Mouse (Mus musculus): Measurements from ENCODE around the gene Fam149a.
"Not testable (repeated sequence)": the region's sequence is repeated elsewhere in the genome, so short reads cannot be mapped to it uniquely, and the experiment has no call there.

Gene Fam149a

DNA sequence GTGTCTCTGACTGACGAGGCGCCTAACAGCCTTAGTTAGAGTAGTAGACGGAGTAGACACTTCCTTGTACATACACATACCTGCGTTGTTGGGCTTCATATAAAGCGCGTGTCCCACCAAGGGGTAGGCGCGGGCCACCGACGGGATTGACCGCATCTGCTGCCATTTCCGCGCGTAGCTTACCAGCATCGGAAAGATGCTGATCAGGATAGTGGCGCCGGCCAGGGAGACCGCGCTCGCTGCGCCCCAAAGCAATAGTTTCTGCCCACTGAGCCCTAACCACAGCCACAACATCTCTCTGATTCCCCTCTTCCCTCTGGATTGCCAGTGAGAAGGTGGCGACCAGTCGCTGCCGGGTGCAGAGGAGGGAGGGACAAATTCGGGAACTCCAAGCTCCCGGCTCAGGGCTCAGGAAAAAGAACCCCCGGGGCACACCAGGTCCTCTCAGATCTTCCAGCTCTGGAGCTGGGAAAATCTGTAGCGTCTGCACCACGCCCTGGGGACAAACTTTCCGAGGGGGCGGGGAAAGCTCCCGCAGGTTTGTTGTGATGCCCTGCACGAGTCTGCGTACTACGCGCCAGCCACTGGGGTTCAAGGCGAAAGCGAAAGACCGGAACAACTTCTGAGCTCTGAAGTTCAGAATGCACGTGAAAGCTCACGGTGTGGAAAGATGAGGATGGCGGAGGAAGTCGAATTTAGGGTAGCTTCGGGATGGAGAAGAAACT is 49.2 kb downstream of the Fam149a start, which contains the start of gene Cyp4v3:
Gene Cyp4v3, minus strand, starts transcription at position 532 of the 725 bp plus-strand sequence.
- in situ Hi-C loops (cut with MboI, MseI) = no loop called here

- in situ Hi-C loops (cut with MboI, MseI) = no loop called here
Measured at GRCm38 (mm10) chr8:45330856-45331255, 51.2 kb downstream of the Fam149a start.

DNA sequence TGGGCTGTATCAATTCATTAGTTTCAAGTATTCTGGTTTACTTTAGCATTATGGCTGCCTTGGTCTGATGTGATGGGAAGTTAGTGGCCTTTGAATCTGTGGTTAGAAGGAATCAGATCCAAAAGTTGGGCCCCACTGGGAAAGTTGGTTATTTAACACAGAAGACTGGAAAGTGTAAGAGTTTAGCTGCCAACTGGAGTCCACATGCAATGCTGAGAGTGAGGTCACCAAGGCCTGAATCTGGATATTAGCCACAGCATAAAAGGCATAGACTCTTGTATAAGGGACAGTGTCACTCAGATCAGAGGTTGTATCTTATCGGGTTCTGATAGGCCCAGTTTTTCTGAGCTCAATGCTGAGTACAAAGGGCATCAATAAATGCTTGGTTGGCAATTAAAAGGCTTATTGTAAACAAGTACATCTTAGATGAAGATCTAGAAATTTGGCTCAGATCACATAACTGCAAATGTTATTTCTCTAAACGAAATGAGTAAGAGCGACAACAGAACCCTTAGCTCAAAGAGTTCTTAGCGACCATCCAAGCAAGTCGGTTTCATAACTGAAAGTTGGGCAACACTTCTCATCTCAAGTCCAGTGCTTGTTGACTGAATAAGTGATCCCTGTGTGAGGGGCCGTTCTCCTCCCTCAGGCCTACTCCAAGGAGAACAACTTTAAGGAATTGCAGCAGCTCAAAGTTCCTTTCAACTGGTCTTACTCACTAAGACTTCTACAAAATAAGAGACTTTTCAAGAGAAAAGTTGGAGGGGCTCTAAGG is 52.7 kb downstream of the Fam149a start:
- in situ Hi-C loops (cut with MboI, MseI) = no loop called here

DNA sequence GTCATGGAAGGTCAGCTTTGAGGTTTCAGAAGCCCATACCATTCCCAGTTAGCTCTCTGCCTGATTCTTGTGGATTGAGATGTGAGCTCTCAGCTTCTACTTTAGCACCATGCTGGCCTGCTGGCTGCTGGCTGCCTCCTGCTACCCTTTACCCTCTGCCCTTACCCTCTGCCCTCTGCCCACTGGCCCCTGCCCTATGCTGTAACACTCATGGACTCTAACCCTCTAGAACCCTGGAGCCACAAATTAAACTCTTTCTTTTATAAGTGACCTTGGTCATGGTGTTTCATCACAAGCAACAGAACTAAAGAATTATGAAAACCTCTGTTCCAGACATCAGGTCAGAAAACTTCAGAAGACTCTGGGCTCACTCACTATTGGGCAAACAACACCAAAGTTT is 55.0 kb downstream of the Fam149a start:
- in situ Hi-C loops (cut with MboI, MseI) = not testable (repeated sequence)

DNA sequence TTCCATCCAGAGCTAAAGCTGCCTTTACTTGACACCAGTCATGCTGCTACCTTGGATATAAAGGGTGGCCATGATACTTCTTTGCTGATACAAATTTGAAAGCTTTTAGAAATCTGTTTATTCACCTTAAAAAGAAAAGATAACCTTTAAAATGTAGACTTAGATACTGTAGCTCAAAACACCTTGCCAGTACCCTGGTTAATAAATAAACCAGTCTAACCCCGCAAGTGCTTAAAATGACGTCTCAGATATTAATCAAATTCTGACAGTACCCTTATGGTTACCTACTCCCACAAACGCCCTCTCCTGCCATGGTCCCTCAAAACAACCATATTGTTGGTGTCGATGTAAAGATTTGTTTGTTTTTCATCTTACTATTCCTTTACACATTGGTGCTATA is 57.9 kb downstream of the Fam149a start:
- in situ Hi-C loops (cut with MboI, MseI) = no loop called here

GRCm38 (mm10) chr8:45321365-45321764 is 60.7 kb downstream of the Fam149a start:
- in situ Hi-C loops (cut with MboI, MseI) = no loop called here

DNA sequence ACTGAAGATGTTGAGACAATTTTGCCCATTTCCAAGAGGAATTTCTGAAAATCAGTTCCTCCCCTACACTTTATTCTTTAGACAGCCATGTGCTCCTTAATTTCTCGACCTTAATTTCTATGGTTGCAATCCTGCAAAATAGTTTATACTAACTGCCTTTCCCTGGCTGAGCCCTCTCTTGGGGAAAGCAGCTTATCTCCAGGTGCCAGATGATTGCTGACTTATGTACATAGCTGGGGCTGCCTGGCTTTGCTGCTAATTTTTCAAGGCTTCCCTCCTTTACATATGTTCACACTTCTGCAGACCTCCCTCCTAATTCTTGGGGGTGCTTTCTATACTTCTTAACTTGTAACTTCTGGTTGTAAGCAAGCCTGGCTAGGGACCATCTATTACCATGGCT is 61.2 kb downstream of the Fam149a start:
- in situ Hi-C loops (cut with MboI, MseI) = no loop called here

DNA sequence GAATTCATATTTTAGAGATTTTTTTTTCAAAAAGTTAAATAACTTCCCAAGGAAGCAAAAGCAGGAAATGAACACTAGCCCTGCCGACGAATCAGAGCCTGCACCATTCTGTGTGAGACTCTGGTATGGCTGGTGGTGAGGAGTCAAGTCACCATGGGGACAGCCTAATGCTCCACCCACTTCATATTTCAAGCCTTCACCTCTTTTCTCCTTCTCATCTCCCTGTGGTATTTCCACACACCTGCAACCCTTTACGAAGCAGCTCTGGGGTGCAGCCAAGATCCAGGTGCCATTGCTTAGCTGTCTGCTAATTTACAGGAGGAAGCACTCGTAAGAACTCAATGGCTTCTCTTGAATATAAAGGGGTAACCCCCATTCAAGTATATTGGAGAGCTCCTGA is 71.1 kb downstream of the Fam149a start:
- in situ Hi-C loops (cut with MboI, MseI) = no loop called here

GRCm38 (mm10) chr8:45308366-45308765 is 73.7 kb downstream of the Fam149a start, which contains the start of gene Gm45753:
TSS of gene Gm45753 (minus strand) at chr8:45308466.
- in situ Hi-C loops (cut with MboI, MseI) = no loop called here

GRCm38 (mm10) chr8:45305479-45305878 is 76.6 kb downstream of the Fam149a start:
- in situ Hi-C loops (cut with MboI, MseI) = no loop called here

GRCm38 (mm10) chr8:45304354-45304753 is 77.7 kb downstream of the Fam149a start:
- in situ Hi-C loops (cut with MboI, MseI) = no loop called here

- in situ Hi-C loops (cut with MboI, MseI) = no loop called here
Measured at GRCm38 (mm10) chr8:45302390-45302789, 79.7 kb downstream of the Fam149a start.

DNA sequence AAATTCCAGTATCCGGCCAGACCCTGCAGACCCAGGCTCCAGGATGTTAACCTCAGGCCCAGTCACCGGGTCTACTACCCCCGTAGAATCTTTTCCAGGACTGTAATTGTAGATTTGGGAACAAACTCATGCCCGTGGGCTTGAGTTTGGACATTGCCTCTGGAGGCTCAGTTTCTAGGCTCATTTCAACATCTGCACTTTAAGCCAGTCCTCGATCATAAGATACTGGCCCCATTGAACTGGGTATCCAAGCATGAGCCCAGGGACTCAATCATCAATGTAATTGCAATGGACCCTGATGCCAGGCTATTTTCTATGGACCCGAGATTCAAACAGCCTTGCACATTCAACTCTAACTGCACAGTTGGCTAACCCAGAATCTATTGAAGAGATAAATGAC is 86.8 kb downstream of the Fam149a start:
- in situ Hi-C loops (cut with MboI, MseI) = loop anchor here in 1 of 2 experiments (5.0 kb wide), 1 partner anchor 97 kb away; no protein-coding TSS in a partner anchor

GRCm38 (mm10) chr8:45294687-45295086 is 87.4 kb downstream of the Fam149a start, which contains the start of gene Klkb1:
TSS of gene Klkb1 (minus strand) at chr8:45294859.
- in situ Hi-C loops (cut with MboI, MseI) = loop anchor here in 1 of 2 experiments (5.0 kb wide), 1 partner anchor 98 kb away; no protein-coding TSS in a partner anchor

DNA sequence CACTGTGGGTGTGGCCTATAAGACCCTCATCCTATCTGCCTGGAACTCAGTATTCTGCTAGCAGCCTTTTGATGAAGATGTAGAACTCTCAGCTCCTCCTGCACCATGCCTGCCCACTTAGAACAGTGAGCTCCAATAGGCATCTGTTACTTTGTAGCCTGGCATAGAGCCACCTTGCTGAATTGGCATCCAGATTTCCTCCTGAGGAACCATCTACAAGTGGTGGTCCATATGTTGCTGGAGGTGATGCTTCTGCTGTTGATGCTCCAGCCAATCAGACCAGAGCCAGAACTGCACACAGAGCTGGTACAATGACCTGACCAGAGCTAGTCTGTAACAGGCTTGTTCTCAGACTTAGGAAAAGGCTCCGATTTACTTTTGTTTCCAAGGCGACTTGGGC is 90.3 kb downstream of the Fam149a start:
- in situ Hi-C loops (cut with MboI, MseI) = no loop called here

All from T-helper 17 cell (primary cell).